Mouse (Mus musculus) embryonic facial prominence, embryonic 14.5 days (tissue): Measurements from ENCODE around the gene Tm7sf2. TPM values are rescaled to one million over a fixed set of nuclear protein-coding genes. Genes with fewer than 3 reads are reported as not detected.

Source experiments
- ATAC-seq: fragments of 200-750 bp; cut with Nextera tagmentation; 2 replicates; pipeline ENCODE4 v1.8.0; 2017; ENCODE audit warnings: low read depth, moderate number of reproducible peaks, moderate TSS enrichment
- DNase-seq: peaks from one replicate; pipeline ENCODE4 v3.0.0-alpha.2; 2015; ENCODE audit warnings: low spot score
- H3K27ac ChIP-seq: fragments of 300-500 bp; sonication (generic); replicated peaks from 2 replicates; pipeline ENCODE4 v1.5.1; 2014; ENCODE audit warnings: low read depth, mild to moderate bottlenecking, low read length, moderate library complexity
- H3K27me3 ChIP-seq: fragments of 300-500 bp; sonication (generic); replicated peaks from 2 replicates; pipeline ENCODE4 v1.6.1; 2014; ENCODE audit warnings: low read length; ENCODE audit not compliant: control insufficient read depth, insufficient read depth
- H3K36me3 ChIP-seq: fragments of 300-500 bp; sonication (generic); 2 replicates; pipeline ENCODE4 v1.6.1; 2014; ENCODE audit warnings: low read length, mixed read lengths; ENCODE audit not compliant: control insufficient read depth, insufficient read depth
- H3K4me1 ChIP-seq: fragments of 300-500 bp; sonication (generic); 2 replicates; pipeline ENCODE4 v1.6.1; 2014; ENCODE audit warnings: antibody characterized with exemption, low read length; ENCODE audit not compliant: control insufficient read depth, insufficient read depth
- H3K4me2 ChIP-seq: fragments of 300-500 bp; sonication (generic); 2 replicates; pipeline ENCODE4 v1.6.1; 2014; ENCODE audit warnings: low read depth, mild to moderate bottlenecking, low read length, moderate library complexity, mixed read lengths
- H3K4me3 ChIP-seq: fragments of 300-500 bp; sonication (generic); 2 replicates; pipeline ENCODE4 v1.5.1; 2014; ENCODE audit warnings: low read depth, mild to moderate bottlenecking, low read length
- H3K9ac ChIP-seq: fragments of 300-500 bp; sonication (generic); 2 replicates; pipeline ENCODE4 v1.6.1; 2014; ENCODE audit warnings: low read depth, mild to moderate bottlenecking, low read length, moderate library complexity, mixed read lengths
- H3K9me3 ChIP-seq: fragments of 300-500 bp; sonication (generic); 2 replicates; pipeline ENCODE4 v1.6.1; 2016; ENCODE audit warnings: low read length; ENCODE audit not compliant: control insufficient read depth
- WGBS: fragments of 180-500 bp; shearing (Covaris S2); extraction: QIAGEN DNeasy Blood & Tissue Kit; methylation state at CpG from one replicate; pipeline ENCODE4 v1.1.7; 2014; 5-methylcytosine and 5-hydroxymethylcytosine counted together
- polyA plus RNA-seq: library from polyadenylated mRNA; unstranded; fragments of >200 nt; fragmentation: Nextera tagmentation; extraction: Ambion mirVana; gene quantifications from 2 replicates; pipeline ENCODE4 v1.2.1, GENCODE M21; 2014

The Tm7sf2 gene
- polyA plus RNA-seq: 19.5 and 21.7 TPM in 2 replicates

- Histone ChIP-seq H3K9ac (peak within 1 kb of the TSS; percentile 62), H3K36me3 (peaks cover 37% of the 10 kb centered on the region), H3K27me3 (no peaks in the 10 kb centered on the region), H3K4me3 (peak within 1 kb of the TSS; percentile 44), H3K4me2 (peak within 1 kb of the TSS; percentile 92), H3K9me3 (no peaks in the 10 kb centered on the region), H3K27ac (peak within 1 kb of the TSS; percentile 72), H3K4me1 (peaks cover 12% of the 10 kb centered on the region; the same call in 1 of the 2 replicates)
- DNase-seq (peak; percentile 96), ATAC-seq (peak; percentile 94)
- 10% methylated on average over 29 of the region's 33 CpGs for WGBS
Measured at GRCm38 (mm10) chr19:6067724-6068415, at the start of gene Tm7sf2. Gene Tm7sf2 (minus strand): TSS chr19:6068373.

- peak overlapping the region; percentile 82 for H3K9ac ChIP-seq
- H3K4me1 ChIP-seq: peaks cover 12% of the 10 kb centered on the region
- no peak for DNase-seq
- no peaks in the 10 kb centered on the region for H3K9me3 ChIP-seq
- no peaks in the 10 kb centered on the region for H3K27me3 ChIP-seq
- peak overlapping the region; percentile 86 for H3K4me3 ChIP-seq
- no peak for ATAC-seq
- H3K36me3 ChIP-seq: peaks cover 32% of the 10 kb centered on the region
- H3K27ac ChIP-seq: peak overlapping the region; percentile 93
- 6% methylated on average over 22 of the region's 32 CpGs for WGBS
- peak overlapping the region; percentile 84 for H3K4me2 ChIP-seq
Measured at GRCm38 (mm10) chr19:6117346-6117985, 49.3 kb upstream of the Tm7sf2 start.

GRCm38 (mm10) chr19:6116113-6116850 lies 48.1 kb upstream of the Tm7sf2 start:
- peaks cover 27% of the 10 kb centered on the region for H3K36me3 ChIP-seq
- DNase-seq (no peak), ATAC-seq (no peak)
- no peaks in the 10 kb centered on the region for H3K27me3 ChIP-seq
- H3K27ac ChIP-seq: no peak overlapping the region
- no peak overlapping the region for H3K4me3 ChIP-seq
- H3K4me2 ChIP-seq: peak overlapping the region; percentile 84; the same call in 1 of the 2 replicates
- H3K9me3 ChIP-seq: no peaks in the 10 kb centered on the region
- H3K4me1 ChIP-seq: peaks cover 12% of the 10 kb centered on the region
- WGBS: 91% methylated on average over 14 of the region's 15 CpGs
- no peak overlapping the region for H3K9ac ChIP-seq

- Histone ChIP-seq H3K9ac (no peak overlapping the region), H3K27ac (no peak overlapping the region), H3K4me2 (no peak overlapping the region), H3K36me3 (peaks cover 25% of the 10 kb centered on the region), H3K27me3 (no peaks in the 10 kb centered on the region), H3K9me3 (no peaks in the 10 kb centered on the region), H3K4me1 (peaks cover 9% of the 10 kb centered on the region), H3K4me3 (no peak overlapping the region)
- ATAC-seq: no peak
- 68% methylated on average over 6 of the region's 6 CpGs for WGBS
- no peak for DNase-seq
Measured at GRCm38 (mm10) chr19:6113116-6113515, 44.9 kb upstream of the Tm7sf2 start.

GRCm38 (mm10) chr19:6105586-6105985 lies 37.4 kb upstream of the Tm7sf2 start, which contains the start of gene Naaladl1:
Gene Naaladl1 (plus strand): TSS chr19:6105782.
- H3K36me3 ChIP-seq: no peaks in the 10 kb centered on the region
- H3K9ac ChIP-seq: no peak within 1 kb of the TSS
- H3K27me3 ChIP-seq: no peaks in the 10 kb centered on the region
- no peak within 1 kb of the TSS for H3K4me3 ChIP-seq
- no peak for DNase-seq
- no peaks in the 10 kb centered on the region for H3K9me3 ChIP-seq
- H3K4me1 ChIP-seq: no peaks in the 10 kb centered on the region
- no peak for ATAC-seq
- H3K27ac ChIP-seq: no peak within 1 kb of the TSS
- WGBS: 86% methylated on average over 7 of the region's 7 CpGs
- no peak within 1 kb of the TSS for H3K4me2 ChIP-seq

GRCm38 (mm10) chr19:6104476-6104875 lies 36.3 kb upstream of the Tm7sf2 start:
- no peak for ATAC-seq
- no peaks in the 10 kb centered on the region for H3K4me1 ChIP-seq
- H3K27me3 ChIP-seq: no peaks in the 10 kb centered on the region
- no peaks in the 10 kb centered on the region for H3K36me3 ChIP-seq
- no peaks in the 10 kb centered on the region for H3K9me3 ChIP-seq
- H3K27ac ChIP-seq: no peak overlapping the region
- H3K9ac ChIP-seq: no peak overlapping the region
- no peak for DNase-seq
- H3K4me2 ChIP-seq: no peak overlapping the region
- 80% methylated on average over 4 of the region's 4 CpGs for WGBS
- no peak overlapping the region for H3K4me3 ChIP-seq

GRCm38 (mm10) chr19:6102169-6102853 lies 34.1 kb upstream of the Tm7sf2 start:
- Histone ChIP-seq H3K9ac (no peak overlapping the region), H3K27me3 (no peaks in the 10 kb centered on the region), H3K9me3 (no peaks in the 10 kb centered on the region), H3K4me2 (no peak overlapping the region), H3K4me1 (no peaks in the 10 kb centered on the region), H3K36me3 (no peaks in the 10 kb centered on the region), H3K27ac (no peak overlapping the region), H3K4me3 (no peak overlapping the region)
- DNase-seq (no peak), ATAC-seq (no peak)
- 83% methylated on average over 6 of the region's 6 CpGs for WGBS

GRCm38 (mm10) chr19:6101186-6101585 lies 33.0 kb upstream of the Tm7sf2 start:
- H3K36me3 ChIP-seq: no peaks in the 10 kb centered on the region
- no peaks in the 10 kb centered on the region for H3K4me1 ChIP-seq
- H3K4me3 ChIP-seq: no peak overlapping the region
- ATAC-seq (no peak), DNase-seq (no peak)
- no peaks in the 10 kb centered on the region for H3K9me3 ChIP-seq
- H3K27ac ChIP-seq: no peak overlapping the region
- 26% methylated on average over 6 of the region's 6 CpGs for WGBS
- H3K27me3 ChIP-seq: no peaks in the 10 kb centered on the region
- H3K4me2 ChIP-seq: no peak overlapping the region
- peak overlapping the region; percentile 25; the same call in 1 of the 2 replicates for H3K9ac ChIP-seq
